Mouse (Mus musculus): Measurements from ENCODE around the gene 9930021J03Rik.

DNA sequence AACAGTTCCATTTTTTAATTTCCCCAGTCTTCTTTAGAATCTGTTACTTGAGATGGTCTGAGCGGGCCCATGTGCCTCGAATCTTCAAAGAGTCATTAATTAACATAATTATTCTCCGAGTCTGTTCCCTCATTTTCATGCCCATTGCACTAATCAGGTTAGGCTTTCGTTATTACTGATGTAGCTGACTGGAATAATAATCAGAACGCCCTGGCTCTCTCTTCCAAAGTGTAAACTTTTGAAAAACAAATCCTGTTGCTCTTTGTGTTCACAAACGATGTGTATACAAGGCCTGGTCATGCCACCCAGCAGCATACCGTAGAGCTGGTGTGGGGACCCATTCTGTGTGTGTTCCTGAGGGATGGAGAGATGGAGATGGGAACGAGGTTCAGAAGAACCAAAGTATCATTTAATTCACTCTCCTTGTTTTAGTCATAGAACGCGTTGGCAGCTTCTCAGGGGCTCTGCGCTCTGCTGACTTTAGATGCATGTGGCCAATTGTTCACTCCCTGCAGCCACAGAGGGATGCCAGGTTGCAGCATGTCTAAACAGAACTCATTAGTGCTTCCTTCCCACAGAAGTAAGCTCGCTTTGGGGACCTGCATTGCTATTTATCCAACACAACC lies 38.4 kb upstream of the 9930021J03Rik start:
- TF ChIP-seq CTCF (IDR thresholded peaks at IDR 0.05; ENCODE audit: insufficient read depth, low read depth, low read length) (no peak), POLR2A (IDR thresholded peaks at IDR 0.05; ENCODE audit: insufficient read depth, low read depth, low read length) (no peak)

All from olfactory bulb, adult 2 months (tissue).